Mouse (Mus musculus) ovary, postnatal 14 days (tissue): ENCODE results near the gene Mtmr10.

ENCODE experiments used
- DNase-seq: peaks from one replicate; pipeline ENCODE4 v3.0.0; 2022; ENCODE audit warnings: low spot score

The Mtmr10 gene

DNA sequence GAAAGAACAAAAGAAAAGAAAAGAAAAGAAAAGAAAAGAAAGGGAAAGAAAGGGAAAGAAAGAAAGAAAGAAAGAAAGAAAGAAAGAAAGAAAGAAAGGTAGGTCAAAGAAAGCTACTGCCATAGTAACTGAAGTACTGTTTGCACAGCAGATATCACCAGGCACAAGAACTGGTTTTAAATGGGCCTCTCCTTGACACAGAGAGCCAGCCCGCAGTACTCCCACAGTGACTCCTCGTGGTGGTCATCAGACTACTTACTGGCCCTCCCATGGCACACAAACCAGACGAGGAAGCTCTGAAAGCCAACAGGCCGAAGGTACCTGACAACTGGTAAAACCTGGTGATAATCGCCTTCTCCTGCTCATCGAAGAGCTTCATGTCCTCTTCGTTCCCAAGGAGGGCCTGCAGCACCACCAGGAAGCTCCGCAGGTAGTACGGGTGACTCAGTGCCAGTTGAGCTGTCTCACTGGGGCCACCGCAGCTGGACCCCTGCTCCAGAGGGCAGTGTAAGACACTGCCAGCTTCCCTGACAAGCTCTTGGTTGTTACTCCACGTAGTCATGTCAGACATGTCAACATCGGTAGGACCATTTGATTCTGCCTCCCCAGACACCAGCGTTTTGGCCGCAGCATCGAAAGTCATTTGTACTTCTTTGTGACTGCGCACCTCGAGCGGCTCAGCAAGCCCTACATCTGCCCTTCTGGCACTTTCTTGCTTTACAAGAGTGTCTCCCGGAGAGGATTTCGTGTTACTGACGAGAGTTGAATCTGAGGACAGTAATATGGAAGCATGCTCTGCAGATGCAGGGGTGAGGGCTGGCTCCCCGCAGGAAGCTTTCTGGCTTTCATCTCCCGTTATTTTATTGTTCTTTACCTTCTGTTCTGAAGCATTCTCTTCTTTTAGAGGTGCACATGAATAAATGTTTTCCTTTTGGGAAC lies 84.8 kb downstream of the Mtmr10 start:
- no peak for DNase-seq

DNA sequence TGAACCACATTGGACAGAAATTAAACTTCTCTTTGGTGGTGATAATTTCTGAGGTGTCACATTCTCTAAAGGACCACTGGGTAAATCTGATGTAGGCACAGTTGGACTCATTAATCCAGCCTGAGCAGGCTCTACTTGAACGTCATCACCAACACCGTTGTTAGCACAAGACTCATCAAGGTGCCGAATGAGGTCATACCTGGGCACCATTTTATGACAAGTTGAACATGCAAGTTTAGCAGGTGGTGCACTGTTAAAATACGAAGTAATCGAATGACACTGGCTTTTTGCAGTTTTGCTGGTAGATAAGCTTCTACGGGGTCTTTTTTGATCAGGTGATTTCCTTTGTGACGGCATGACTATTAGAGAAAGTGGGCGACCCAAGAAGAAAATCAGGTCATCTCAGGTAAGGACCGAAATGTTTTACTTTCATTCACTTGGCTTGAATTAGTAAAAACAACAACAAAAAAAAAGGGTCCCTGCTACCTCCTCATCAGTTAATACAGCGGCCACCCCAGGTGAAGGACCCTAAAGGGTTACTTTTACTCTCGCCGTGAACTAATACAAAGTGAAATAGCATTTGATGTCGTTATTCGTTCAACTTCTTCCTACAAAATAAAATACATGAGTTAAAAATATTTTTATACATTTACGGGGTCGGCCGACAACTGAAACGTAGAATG lies 85.8 kb downstream of the Mtmr10 start:
- DNase-seq = no peak

GRCm38 (mm10) chr7:64373830-64374562 lies 86.5 kb downstream of the Mtmr10 start, which contains the start of gene Fan1:
Gene Fan1, minus strand, starts transcription at chr7:64374095.
- peak; percentile 89 for DNase-seq
